Mouse (Mus musculus) hindbrain, embryonic 16.5 days (tissue): ENCODE results near the gene Ltv1. TPM values are rescaled to one million over a fixed set of nuclear protein-coding genes. Genes with fewer than 3 reads are reported as not detected.

Experiments used
- ATAC-seq: fragments of 200-750 bp; cut with Nextera tagmentation; 2 replicates; pipeline ENCODE4 v1.8.0; 2017; ENCODE audit warnings: moderate TSS enrichment, moderate library complexity
- H3K27ac ChIP-seq: fragments of 300-500 bp; sonication (generic); 2 replicates; pipeline ENCODE4 v1.5.1; 2014; ENCODE audit warnings: low read depth, mild to moderate bottlenecking, control low read depth, low read length, moderate library complexity
- H3K27me3 ChIP-seq: fragments of 300-500 bp; sonication (generic); replicated peaks from 2 replicates; pipeline ENCODE4 v1.6.1; 2014; ENCODE audit warnings: low read length; ENCODE audit not compliant: control insufficient read depth, insufficient read depth
- H3K36me3 ChIP-seq: fragments of 300-500 bp; sonication (generic); 2 replicates; pipeline ENCODE4 v1.6.1; 2014; ENCODE audit warnings: mild to moderate bottlenecking, low read length, moderate library complexity, mixed read lengths; ENCODE audit not compliant: control insufficient read depth, insufficient read depth
- H3K4me1 ChIP-seq: fragments of 300-500 bp; sonication (generic); 2 replicates; pipeline ENCODE4 v1.6.1; 2014; ENCODE audit warnings: low read depth, low read length; ENCODE audit not compliant: control insufficient read depth, insufficient read depth
- H3K4me2 ChIP-seq: fragments of 300-500 bp; sonication (generic); 2 replicates; pipeline ENCODE4 v1.6.1; 2014; ENCODE audit warnings: mild to moderate bottlenecking, low read length, control low read depth, moderate library complexity
- H3K4me3 ChIP-seq: fragments of 300-500 bp; sonication (generic); 2 replicates; pipeline ENCODE4 v1.5.1; 2014; ENCODE audit warnings: mild to moderate bottlenecking, low read length, control low read depth, moderate library complexity
- H3K9ac ChIP-seq: fragments of 300-500 bp; sonication (generic); 2 replicates; pipeline ENCODE4 v1.6.1; 2014; ENCODE audit warnings: low read depth, mild to moderate bottlenecking, control low read depth, low read length, moderate library complexity
- H3K9me3 ChIP-seq: fragments of 300-500 bp; sonication (generic); 2 replicates; pipeline ENCODE4 v1.6.1; 2014; ENCODE audit warnings: mild to moderate bottlenecking, low read length, moderate library complexity; ENCODE audit not compliant: control insufficient read depth
- WGBS: fragments of 180-500 bp; shearing (Covaris S2); extraction: QIAGEN DNeasy Blood & Tissue Kit; methylation state at CpG from one replicate; pipeline ENCODE4 v1.1.7; 2014; 5-methylcytosine and 5-hydroxymethylcytosine counted together
- polyA plus RNA-seq: library from polyadenylated mRNA; unstranded; fragments of >200 nt; fragmentation: Nextera tagmentation; extraction: Ambion mirVana; gene quantifications from 2 replicates; pipeline ENCODE4 v1.2.1, GENCODE M21; 2015

Ltv1 gene
- polyA plus RNA-seq, 1 experiment from 2014 or later = 30.8 TPM

DNA sequence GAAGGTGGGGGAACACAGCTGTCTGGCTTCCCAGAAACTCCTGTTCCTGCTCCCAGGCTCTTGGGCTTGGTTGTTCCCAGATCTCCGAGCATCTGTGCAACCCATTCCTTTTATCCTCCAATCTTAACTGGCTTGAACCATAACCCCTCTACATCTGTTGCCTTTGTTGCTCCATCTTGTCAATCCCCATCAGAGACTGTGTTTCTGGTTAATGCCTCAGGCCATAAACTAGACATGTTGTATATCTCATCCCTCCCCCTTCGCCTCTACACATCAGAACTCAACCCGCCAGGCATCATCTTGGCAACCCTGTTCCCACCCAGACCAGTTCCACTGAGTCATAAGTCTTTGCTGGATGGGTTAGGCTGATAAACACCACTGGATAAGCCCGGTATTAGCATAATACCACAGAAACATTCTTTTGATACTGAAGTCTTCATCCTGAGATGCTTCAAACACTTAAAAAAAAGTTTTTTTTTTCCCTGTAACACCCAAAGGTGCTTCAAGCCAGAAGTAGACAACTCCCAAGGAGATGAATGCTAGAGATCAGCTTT is 40.1 kb downstream of the Ltv1 start:
- no peak overlapping the region for H3K27ac ChIP-seq
- no peaks in the 10 kb centered on the region for H3K27me3 ChIP-seq
- H3K4me1 ChIP-seq = no peaks in the 10 kb centered on the region
- no peak overlapping the region for H3K4me2 ChIP-seq
- WGBS = 84% methylated on average over 4 of the region's 4 CpGs
- H3K36me3 ChIP-seq = no peaks in the 10 kb centered on the region
- 0 out of 2 replicates have a peak, but pooled peaks cover 2% of the 10 kb centered on the region for H3K9me3 ChIP-seq
- no peak for ATAC-seq
- no peak overlapping the region for H3K4me3 ChIP-seq
- H3K9ac ChIP-seq = no peak overlapping the region

DNA sequence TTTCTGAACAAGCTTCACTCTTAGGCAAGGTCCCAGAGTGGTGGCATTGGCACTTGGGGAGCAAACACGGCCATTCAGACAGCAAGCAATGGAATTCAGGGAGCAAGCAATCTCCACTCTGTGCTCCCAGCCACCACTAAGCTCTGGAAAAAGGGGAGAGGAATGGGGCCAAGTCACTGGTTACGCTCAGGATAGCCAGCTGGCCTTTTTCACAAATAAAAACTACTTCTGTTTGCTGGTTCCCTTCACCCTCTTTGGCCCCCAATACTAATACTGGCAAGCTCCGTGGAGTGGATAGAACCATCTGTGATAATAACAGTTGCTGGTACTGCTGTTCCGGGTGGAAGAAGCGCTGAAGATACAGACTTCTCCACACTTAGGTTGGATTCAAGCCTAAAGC is 41.6 kb downstream of the Ltv1 start:
- no peaks in the 10 kb centered on the region for H3K27me3 ChIP-seq
- H3K4me3 ChIP-seq = no peak overlapping the region
- WGBS = 67% methylated on average over 5 of the region's 5 CpGs
- no peaks in the 10 kb centered on the region for H3K4me1 ChIP-seq
- no peaks in the 10 kb centered on the region for H3K36me3 ChIP-seq
- H3K4me2 ChIP-seq = no peak overlapping the region
- no peak overlapping the region for H3K9ac ChIP-seq
- peak; percentile 54; the same call in 1 of the 2 replicates for ATAC-seq
- no peak overlapping the region for H3K27ac ChIP-seq
- no peaks in the 10 kb centered on the region for H3K9me3 ChIP-seq

DNA sequence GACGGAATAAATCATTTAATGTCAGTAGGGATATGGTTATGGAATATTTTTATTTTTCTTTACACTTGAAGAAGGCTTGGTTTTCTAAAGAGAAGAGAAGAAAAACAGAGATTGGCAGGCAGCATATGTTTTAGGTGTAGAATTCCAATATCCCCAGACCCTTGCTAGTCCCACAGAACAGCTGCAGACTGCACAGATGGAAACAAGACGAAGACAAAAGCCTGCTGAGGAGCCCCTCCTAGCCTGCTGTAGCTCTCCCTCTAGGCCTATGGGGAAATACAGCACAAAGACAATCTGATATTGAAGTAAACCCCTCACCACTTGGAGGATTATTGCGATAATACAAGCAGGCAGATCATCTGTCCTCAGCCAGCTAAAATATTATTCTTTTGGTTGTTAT is 42.5 kb downstream of the Ltv1 start:
- no peak overlapping the region for H3K4me2 ChIP-seq
- no peaks in the 10 kb centered on the region for H3K27me3 ChIP-seq
- H3K27ac ChIP-seq = no peak overlapping the region
- H3K4me3 ChIP-seq = no peak overlapping the region
- no peaks in the 10 kb centered on the region for H3K9me3 ChIP-seq
- H3K4me1 ChIP-seq = no peaks in the 10 kb centered on the region
- H3K9ac ChIP-seq = no peak overlapping the region
- no peak for ATAC-seq
- 56% methylated on average over 3 of the region's 3 CpGs for WGBS
- H3K36me3 ChIP-seq = no peaks in the 10 kb centered on the region

DNA sequence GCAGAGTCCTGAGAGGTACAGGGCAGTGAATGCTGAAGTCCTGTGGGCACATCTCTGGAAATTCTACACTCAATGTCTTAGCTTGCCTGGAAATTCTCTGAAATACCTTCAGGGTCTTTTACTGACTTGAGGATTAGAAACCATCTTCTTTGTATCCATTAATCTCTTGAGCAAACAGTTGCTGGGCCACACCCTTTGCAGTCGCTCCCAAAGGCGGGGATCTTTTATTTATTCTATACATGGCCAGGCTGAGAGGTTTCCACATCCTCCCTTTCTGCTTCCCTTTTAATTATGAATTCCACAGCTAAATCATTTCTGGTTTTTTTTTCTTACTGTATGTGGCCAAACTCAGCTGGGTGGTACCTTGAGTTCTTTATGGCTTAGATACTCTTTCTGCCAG is 52.5 kb downstream of the Ltv1 start:
- Histone ChIP-seq H3K27me3 (no peaks in the 10 kb centered on the region), H3K9me3 (no peaks in the 10 kb centered on the region), H3K27ac (no peak overlapping the region), H3K4me1 (no peaks in the 10 kb centered on the region), H3K4me2 (no peak overlapping the region), H3K4me3 (no peak overlapping the region), H3K9ac (no peak overlapping the region), H3K36me3 (no peaks in the 10 kb centered on the region)
- 84% methylated on average over 2 of the region's 2 CpGs for WGBS
- no peak for ATAC-seq

DNA sequence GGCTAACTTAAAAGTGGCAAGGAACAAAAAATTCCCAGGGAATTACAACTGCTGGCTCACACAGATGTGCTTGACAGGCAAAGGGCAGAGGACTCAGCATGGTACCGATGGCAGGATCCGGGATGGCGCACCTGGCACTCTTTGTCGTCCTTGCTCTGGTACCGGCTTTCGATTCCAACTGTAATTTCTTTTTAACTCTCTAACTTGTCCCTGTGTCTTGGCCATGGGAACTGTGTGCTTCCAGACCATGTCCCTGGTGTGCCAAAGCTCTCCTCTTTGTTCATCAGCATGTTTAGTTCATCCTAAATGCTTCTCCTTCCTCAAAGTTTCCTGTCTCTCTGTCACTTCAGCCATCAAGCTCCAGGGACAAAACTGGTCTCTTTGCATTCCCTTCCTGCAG is 55.1 kb downstream of the Ltv1 start:
- Histone ChIP-seq H3K36me3 (no peaks in the 10 kb centered on the region), H3K27ac (no peak overlapping the region), H3K9ac (no peak overlapping the region), H3K4me2 (no peak overlapping the region), H3K4me3 (no peak overlapping the region), H3K4me1 (no peaks in the 10 kb centered on the region), H3K9me3 (no peaks in the 10 kb centered on the region), H3K27me3 (no peaks in the 10 kb centered on the region)
- no peak for ATAC-seq
- 84% methylated on average over 6 of the region's 6 CpGs for WGBS

DNA sequence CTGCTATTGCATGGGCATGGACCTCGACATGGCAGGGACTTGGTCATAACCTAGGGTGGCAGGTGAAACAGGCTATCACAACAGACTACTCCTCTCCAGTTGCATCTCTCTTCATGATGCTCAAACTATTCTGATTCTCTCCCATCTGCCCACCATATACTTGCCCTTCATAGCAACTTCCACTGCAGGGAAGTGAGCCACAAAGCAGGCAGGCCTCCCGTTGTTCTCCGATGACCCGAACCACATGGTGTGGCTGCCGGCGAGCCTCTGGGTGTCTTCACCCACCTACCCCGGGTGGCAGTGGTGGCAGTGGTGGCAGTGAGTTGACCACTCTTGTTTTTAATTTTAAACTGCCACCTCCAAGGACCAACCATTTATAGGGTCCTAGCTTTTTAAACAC is 57.2 kb downstream of the Ltv1 start:
- no peak overlapping the region for H3K9ac ChIP-seq
- 96% methylated on average over 7 of the region's 7 CpGs for WGBS
- no peak overlapping the region for H3K4me3 ChIP-seq
- H3K27ac ChIP-seq = no peak overlapping the region
- H3K4me2 ChIP-seq = no peak overlapping the region
- no peaks in the 10 kb centered on the region for H3K9me3 ChIP-seq
- no peaks in the 10 kb centered on the region for H3K4me1 ChIP-seq
- H3K36me3 ChIP-seq = no peaks in the 10 kb centered on the region
- no peak for ATAC-seq
- H3K27me3 ChIP-seq = no peaks in the 10 kb centered on the region

DNA sequence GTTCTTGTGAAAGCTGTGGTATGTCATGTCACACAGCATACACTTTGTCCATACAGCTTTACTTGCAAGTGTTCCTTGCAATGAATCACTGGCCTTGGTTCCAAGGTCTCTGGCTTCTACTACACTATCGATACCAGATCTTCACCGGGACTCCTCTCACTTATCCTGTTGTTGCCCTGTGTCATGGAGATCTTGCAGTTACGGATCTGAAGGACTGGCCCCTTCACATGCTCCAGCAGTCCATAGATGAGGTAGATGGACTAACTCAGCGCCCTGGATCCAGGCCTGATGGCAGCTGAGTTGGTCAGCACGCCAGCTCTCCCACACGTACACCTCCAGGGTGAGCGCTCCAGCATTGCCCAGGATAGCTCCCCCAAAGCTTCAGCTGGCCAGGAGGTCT is 57.7 kb downstream of the Ltv1 start:
- no peak for ATAC-seq
- Histone ChIP-seq H3K4me3 (no peak overlapping the region), H3K27ac (no peak overlapping the region), H3K9ac (no peak overlapping the region), H3K36me3 (no peaks in the 10 kb centered on the region), H3K4me1 (no peaks in the 10 kb centered on the region), H3K9me3 (no peaks in the 10 kb centered on the region), H3K27me3 (no peaks in the 10 kb centered on the region), H3K4me2 (no peak overlapping the region)
- WGBS = 95% methylated on average over 7 of the region's 7 CpGs

DNA sequence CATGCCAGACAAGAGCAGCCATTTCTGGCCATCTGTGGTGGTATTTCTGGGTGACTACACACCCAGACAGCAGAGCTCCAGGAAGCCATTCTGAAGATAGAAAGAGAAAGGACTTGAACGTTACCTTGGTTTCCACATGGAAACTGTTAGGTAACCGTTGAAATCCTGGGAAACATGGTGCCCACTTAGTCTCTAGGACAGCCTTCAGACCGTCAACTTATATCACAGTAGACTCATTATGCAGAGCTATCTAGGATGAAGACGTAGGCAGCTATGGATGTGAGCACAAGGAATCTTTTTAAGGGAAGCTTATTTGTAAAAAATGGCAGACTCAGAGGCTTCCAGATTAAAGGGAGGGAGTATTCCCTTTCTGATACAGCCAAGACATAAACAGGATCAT is 59.1 kb downstream of the Ltv1 start:
- no peak overlapping the region for H3K27ac ChIP-seq
- no peaks in the 10 kb centered on the region for H3K4me1 ChIP-seq
- H3K9me3 ChIP-seq = no peaks in the 10 kb centered on the region
- no peak overlapping the region for H3K9ac ChIP-seq
- WGBS = 85% methylated on average over 4 of the region's 4 CpGs
- ATAC-seq = no peak
- no peaks in the 10 kb centered on the region for H3K36me3 ChIP-seq
- no peak overlapping the region for H3K4me3 ChIP-seq
- no peaks in the 10 kb centered on the region for H3K27me3 ChIP-seq
- no peak overlapping the region for H3K4me2 ChIP-seq
